Mouse (Mus musculus) thymus, adult 2 months (tissue): ENCODE results near the gene Rab17.

Source experiments
- CTCF ChIP-seq: fragments of 200-500 bp; IDR thresholded peaks from 2 replicates; pipeline ENCODE4 v1.5.1; 2012; ENCODE audit warnings: mild to moderate bottlenecking, control low read depth, low read length, moderate library complexity, borderline replicate concordance; ENCODE audit not compliant: control insufficient read depth, poor library complexity, insufficient read depth; ENCODE audit errors: extremely low read depth
- POLR2A ChIP-seq: fragments of 200-500 bp; IDR thresholded peaks from 2 replicates; pipeline ENCODE4 v1.6.1; 2012; ENCODE audit warnings: mild to moderate bottlenecking, low read length, control low read depth, moderate library complexity; ENCODE audit not compliant: control insufficient read depth, poor library complexity, insufficient read depth; ENCODE audit errors: extremely low read depth

- no peak for TF ChIP-seq POLR2A
- TF ChIP-seq CTCF = no peak
Observed at GRCm38 (mm10) chr1:91017111-91017758, 47.8 kb upstream of the Rab17 start.
